Mouse (Mus musculus) limb, embryonic 11.5 days (tissue): ENCODE measurements around the gene Hyal1. TPM values are rescaled to one million over a fixed set of nuclear protein-coding genes. Genes with fewer than 3 reads are reported as not detected.

Experiments used
- ATAC-seq: fragments of 200-750 bp; cut with Nextera tagmentation; 2 replicates; pipeline ENCODE4 v1.8.0; 2017; ENCODE audit warnings: low read depth; ENCODE audit not compliant: insufficient number of reproducible peaks, low FRiP score, low TSS enrichment
- DNase-seq: peaks from one replicate; pipeline ENCODE4 v3.0.0-alpha.2; 2015; ENCODE audit warnings: low spot score
- H3K27ac ChIP-seq: fragments of 300-500 bp; sonication (generic); replicated peaks from 2 replicates; pipeline ENCODE4 v1.5.1; 2014; ENCODE audit warnings: low read depth, mild to moderate bottlenecking, low read length
- H3K27me3 ChIP-seq: fragments of 300-500 bp; sonication (generic); 2 replicates; pipeline ENCODE4 v1.6.1; 2014; ENCODE audit warnings: mild to moderate bottlenecking, low read length, mixed read lengths; ENCODE audit not compliant: control insufficient read depth, insufficient read depth
- H3K36me3 ChIP-seq: fragments of 300-500 bp; sonication (generic); 2 replicates; pipeline ENCODE4 v1.6.1; 2014; ENCODE audit warnings: mild to moderate bottlenecking, low read length, moderate library complexity, mixed read lengths; ENCODE audit not compliant: control insufficient read depth, insufficient read depth
- H3K4me1 ChIP-seq: fragments of 300-500 bp; sonication (generic); 2 replicates; pipeline ENCODE4 v1.6.1; 2014; ENCODE audit warnings: low read length, mixed read lengths; ENCODE audit not compliant: control insufficient read depth, insufficient read depth
- H3K4me2 ChIP-seq: fragments of 300-500 bp; sonication (generic); 2 replicates; pipeline ENCODE4 v1.6.1; 2014; ENCODE audit warnings: low read depth, mild to moderate bottlenecking, moderate library complexity; ENCODE audit not compliant: severe bottlenecking
- H3K4me3 ChIP-seq: fragments of 300-500 bp; sonication (generic); 2 replicates; pipeline ENCODE4 v1.5.1; 2014; ENCODE audit warnings: low read depth, low read length
- H3K9ac ChIP-seq: fragments of 300-500 bp; sonication (generic); 2 replicates; pipeline ENCODE4 v1.6.1; 2014; ENCODE audit warnings: mild to moderate bottlenecking, low read length
- H3K9me3 ChIP-seq: fragments of 300-500 bp; sonication (generic); 2 replicates; pipeline ENCODE4 v1.6.1; 2016; ENCODE audit warnings: low read length; ENCODE audit not compliant: control insufficient read depth
- WGBS: fragments of 180-500 bp; shearing (Covaris S2); extraction: QIAGEN DNeasy Blood & Tissue Kit; methylation state at CpG from one replicate; pipeline ENCODE4 v1.1.7; 2014; 5-methylcytosine and 5-hydroxymethylcytosine counted together
- polyA plus RNA-seq: library from polyadenylated mRNA; unstranded; fragments of >200 nt; fragmentation: Nextera tagmentation; extraction: Ambion mirVana; gene quantifications from 2 replicates; pipeline ENCODE4 v1.2.1, GENCODE M21; 2014

The Hyal1 gene
- polyA plus RNA-seq, 1 experiment from 2014 or later: 8.4 TPM

DNA sequence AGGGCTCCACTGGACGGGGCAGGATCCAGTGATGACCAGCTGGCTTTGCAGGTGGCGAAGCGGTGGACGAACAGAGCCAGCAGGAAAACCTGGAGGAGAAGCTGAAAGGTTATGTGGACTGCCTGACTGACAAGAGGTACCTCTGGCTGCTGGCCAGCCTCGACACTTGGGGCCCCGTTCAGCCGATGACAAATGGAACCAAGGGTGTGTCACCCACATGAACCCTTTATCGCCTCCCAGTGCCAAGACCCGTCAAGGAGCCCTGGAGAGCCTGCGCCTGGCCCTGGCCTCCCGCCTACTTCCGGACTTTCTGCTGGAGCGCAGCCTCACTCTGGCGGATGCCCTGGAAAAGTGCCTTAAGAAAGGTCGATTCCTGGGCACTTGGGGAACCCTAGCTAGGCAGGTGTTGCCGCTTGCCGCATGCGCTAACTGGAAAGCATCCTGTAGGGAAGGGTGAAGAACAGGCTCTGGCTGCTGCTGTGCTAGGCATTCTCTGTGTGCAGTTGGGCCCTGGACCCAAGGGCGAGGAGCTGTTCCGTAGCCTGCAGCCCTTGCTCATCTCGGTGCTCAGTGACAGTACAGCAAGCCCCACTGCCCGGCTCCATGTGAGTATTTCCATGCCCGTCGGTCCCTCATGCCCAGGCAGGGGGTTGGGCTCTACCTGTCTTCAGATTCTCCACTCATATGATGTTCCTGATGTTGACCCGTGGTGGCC, 13.5 kb downstream of the Hyal1 start:
- Histone ChIP-seq H3K27me3 (no peaks in the 10 kb centered on the region), H3K4me1 (peaks cover 4% of the 10 kb centered on the region), H3K9me3 (no peaks in the 10 kb centered on the region), H3K9ac (no peak overlapping the region), H3K4me3 (no peak overlapping the region), H3K36me3 (peaks cover 27% of the 10 kb centered on the region), H3K4me2 (no peak overlapping the region), H3K27ac (no peak overlapping the region)
- DNase-seq: no peak
- WGBS: 93% methylated on average over 25 of the region's 25 CpGs
- ATAC-seq: no peak

DNA sequence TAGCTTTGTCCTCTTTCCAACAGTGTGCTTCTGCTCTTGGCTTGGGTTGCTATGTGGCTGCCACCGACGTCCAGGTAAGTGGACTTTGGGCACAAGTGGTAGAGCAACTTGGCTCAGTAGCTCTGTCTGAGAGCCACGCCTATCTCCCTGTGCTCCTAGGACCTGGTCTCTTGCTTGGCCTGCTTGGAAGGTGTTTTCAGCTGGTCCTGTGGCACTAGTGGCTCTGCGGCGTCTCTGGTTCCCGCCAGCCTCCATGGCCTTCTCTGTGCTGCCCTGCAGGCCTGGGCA, 14.0 kb downstream of the Hyal1 start:
- WGBS: 93% methylated on average over 6 of the region's 6 CpGs
- Histone ChIP-seq H3K27ac (no peak overlapping the region), H3K4me1 (peaks cover 4% of the 10 kb centered on the region), H3K9me3 (no peaks in the 10 kb centered on the region), H3K9ac (no peak overlapping the region), H3K4me2 (no peak overlapping the region), H3K36me3 (peaks cover 27% of the 10 kb centered on the region), H3K27me3 (no peaks in the 10 kb centered on the region), H3K4me3 (no peak overlapping the region)
- DNase-seq (no peak), ATAC-seq (no peak)

DNA sequence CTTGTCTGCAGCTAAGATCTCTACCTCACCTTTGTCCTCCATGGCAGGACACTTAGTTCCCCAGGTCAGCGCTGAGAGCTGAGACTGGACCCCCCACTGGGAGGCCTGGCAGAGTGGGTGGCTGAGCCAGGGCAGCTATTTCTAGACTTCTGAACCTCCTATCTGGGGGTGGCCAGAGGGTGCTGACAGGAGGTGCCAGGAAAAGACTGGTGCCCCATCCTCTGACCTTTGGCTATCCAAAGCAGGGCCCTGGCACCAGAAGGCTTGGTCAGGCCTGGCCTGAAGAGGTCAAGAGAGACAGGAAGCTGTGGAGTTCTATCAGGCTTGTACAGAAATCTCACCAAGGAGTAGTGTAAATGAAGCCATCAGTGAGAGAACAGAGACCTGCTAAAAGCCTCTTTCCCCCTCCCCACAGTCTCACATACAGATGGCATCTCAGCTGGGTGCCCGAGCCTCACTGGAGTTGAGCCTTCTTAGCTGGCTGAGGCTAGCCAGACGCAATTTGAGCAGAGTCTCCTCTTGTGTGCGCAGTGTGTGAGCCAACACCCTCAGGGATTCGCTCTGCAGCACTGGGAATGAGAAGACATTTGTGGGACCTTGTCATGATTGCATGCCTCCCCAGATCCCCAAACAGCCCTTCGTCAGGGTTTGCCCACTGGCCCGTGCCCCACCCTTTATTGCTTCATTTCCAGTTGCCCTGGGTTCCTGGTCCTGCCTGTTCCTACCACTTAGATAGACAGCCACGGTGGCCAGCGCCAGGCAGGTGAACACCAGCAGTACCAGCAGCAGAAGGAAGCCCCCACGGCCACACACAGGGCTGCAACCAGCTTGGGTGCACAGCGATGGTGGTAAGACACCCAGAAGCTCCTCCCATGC, 16.6 kb downstream of the Hyal1 start:
- H3K4me1 ChIP-seq: peaks cover 2% of the 10 kb centered on the region
- H3K9me3 ChIP-seq: no peaks in the 10 kb centered on the region
- no peak overlapping the region for H3K9ac ChIP-seq
- 82% methylated on average over 11 of the region's 11 CpGs for WGBS
- DNase-seq (no peak), ATAC-seq (no peak)
- H3K4me3 ChIP-seq: no peak overlapping the region
- H3K4me2 ChIP-seq: no peak overlapping the region
- no peak overlapping the region for H3K27ac ChIP-seq
- no peaks in the 10 kb centered on the region for H3K27me3 ChIP-seq
- peaks cover 27% of the 10 kb centered on the region for H3K36me3 ChIP-seq

GRCm38 (mm10) chr9:107594281-107595062, 17.7 kb downstream of the Hyal1 start:
- H3K4me2 ChIP-seq: no peak overlapping the region
- H3K27me3 ChIP-seq: no peaks in the 10 kb centered on the region
- no peak overlapping the region for H3K9ac ChIP-seq
- peaks cover 27% of the 10 kb centered on the region for H3K36me3 ChIP-seq
- H3K4me1 ChIP-seq: no peaks in the 10 kb centered on the region
- 75% methylated on average over 8 of the region's 8 CpGs for WGBS
- ATAC-seq (no peak), DNase-seq (no peak)
- H3K9me3 ChIP-seq: no peaks in the 10 kb centered on the region
- no peak overlapping the region for H3K4me3 ChIP-seq
- no peak overlapping the region for H3K27ac ChIP-seq

DNA sequence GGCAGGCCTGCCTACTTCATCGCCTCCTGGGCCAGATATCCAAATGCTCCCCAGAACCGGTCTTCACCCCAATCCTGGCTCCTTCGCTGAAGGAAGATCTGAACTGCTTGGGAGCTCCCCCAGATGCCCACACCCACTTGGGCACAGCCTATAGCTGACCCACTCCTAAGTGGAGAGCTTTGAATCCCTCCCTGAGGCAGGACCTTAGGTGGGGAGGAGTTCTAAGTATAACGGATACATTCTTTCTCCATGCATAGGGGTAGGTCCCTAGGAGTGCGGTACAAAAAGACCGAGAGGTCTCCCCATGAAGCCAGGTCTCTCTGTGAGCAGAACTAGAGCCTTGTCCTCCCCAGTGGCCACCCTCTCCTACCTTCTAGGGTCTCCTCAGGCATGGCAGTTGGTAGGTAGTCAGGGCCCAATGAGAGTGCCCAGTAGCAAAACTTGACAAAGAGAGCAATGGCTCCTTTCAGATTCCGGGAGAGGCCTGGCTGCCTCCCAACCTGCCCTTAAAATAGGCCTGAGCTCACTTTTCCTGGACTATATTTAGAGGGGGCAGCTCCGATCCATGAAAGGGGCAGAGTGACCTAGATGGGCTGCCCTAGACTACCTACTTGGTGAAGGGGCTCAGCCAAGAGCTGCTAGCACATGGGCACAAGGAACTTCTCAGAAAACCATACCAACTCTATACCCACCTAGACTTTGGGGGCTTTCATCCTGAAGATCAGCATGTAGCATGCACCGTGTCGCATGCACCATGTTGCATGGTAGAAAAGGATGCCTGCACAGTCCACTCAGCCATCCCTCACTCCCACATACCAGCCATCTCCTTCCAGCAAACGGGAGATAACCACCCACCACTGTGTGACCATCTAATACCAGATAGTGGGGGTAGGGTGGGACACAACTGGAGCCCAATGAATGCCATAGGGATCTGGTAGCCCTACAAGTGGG, 20.2 kb downstream of the Hyal1 start:
- no peaks in the 10 kb centered on the region for H3K4me1 ChIP-seq
- ATAC-seq: no peak
- peaks cover 12% of the 10 kb centered on the region for H3K36me3 ChIP-seq
- no peak overlapping the region for H3K27ac ChIP-seq
- no peak for DNase-seq
- no peaks in the 10 kb centered on the region for H3K9me3 ChIP-seq
- no peak overlapping the region for H3K4me3 ChIP-seq
- no peaks in the 10 kb centered on the region for H3K27me3 ChIP-seq
- H3K9ac ChIP-seq: no peak overlapping the region
- WGBS: 92% methylated on average over 11 of the region's 11 CpGs
- no peak overlapping the region for H3K4me2 ChIP-seq

DNA sequence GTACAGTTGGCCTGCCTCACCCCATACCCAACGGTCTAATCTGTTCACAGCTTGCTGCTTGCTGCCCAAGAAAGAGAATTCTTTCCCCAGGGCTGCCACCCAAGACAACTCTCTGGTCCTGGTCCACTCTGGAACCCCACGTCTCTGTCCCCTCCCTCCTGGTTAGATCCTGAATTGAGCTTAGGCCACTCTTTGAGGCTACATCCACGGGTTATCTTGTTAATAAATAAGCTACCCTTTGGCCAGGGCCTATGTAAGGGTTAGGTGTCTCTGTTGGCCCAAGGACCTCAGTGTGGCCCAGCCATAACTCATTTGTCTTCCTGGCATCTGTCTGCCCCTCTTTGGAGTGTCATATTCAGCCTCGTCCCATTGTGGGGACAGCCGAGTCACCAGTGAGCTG, 21.7 kb downstream of the Hyal1 start:
- H3K27ac ChIP-seq: no peak overlapping the region
- H3K4me2 ChIP-seq: no peak overlapping the region
- no peaks in the 10 kb centered on the region for H3K27me3 ChIP-seq
- DNase-seq (no peak), ATAC-seq (no peak)
- H3K4me3 ChIP-seq: no peak overlapping the region
- 77% methylated on average over 5 of the region's 5 CpGs for WGBS
- peaks cover 4% of the 10 kb centered on the region for H3K4me1 ChIP-seq
- no peaks in the 10 kb centered on the region for H3K9me3 ChIP-seq
- H3K36me3 ChIP-seq: peaks cover 5% of the 10 kb centered on the region
- H3K9ac ChIP-seq: no peak overlapping the region

GRCm38 (mm10) chr9:107599433-107599832, 22.7 kb downstream of the Hyal1 start:
- no peak overlapping the region for H3K4me3 ChIP-seq
- ATAC-seq: no peak
- no peak overlapping the region for H3K9ac ChIP-seq
- peaks cover 10% of the 10 kb centered on the region for H3K4me1 ChIP-seq
- H3K27me3 ChIP-seq: no peaks in the 10 kb centered on the region
- H3K4me2 ChIP-seq: no peak overlapping the region
- no peak for DNase-seq
- WGBS: 87% methylated on average over 9 of the region's 9 CpGs
- H3K36me3 ChIP-seq: no peaks in the 10 kb centered on the region; the same call in 1 of the 2 replicates
- H3K9me3 ChIP-seq: no peaks in the 10 kb centered on the region
- no peak overlapping the region for H3K27ac ChIP-seq
